Mouse (Mus musculus): Measurements from ENCODE around the gene Sap25.

DNA sequence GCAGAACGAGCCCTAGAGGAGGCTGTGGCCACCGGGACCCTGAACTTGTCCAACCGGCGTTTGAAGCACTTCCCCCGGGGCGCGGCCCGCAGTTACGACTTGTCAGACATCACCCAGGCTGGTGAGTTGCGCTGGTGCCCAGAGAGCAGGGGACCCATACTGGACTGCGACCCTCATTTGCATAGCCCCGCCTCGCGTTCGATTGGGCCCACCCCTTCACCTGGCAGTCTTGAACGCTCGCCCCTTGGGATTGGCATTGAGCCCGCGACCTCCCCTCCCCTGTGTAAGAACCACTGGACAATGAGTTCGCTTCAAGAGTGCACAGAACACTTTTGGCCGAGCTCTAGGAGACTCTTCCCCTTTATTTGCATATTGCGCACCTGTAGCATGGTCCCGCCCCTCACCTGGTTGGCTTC is 11.8 kb upstream of the Sap25 start:
- TF ChIP-seq HCFC1 (IDR thresholded peaks at IDR 0.05; ENCODE audit: borderline replicate concordance, insufficient read depth, low read length) = peak; percentile 9; the same call in 1 of the 2 replicates
- no peak for TF ChIP-seq ZNF384 (IDR thresholded peaks at IDR 0.05; ENCODE audit: low read depth, low read length)
